Mouse (Mus musculus) heart, postnatal 0 days (tissue): Measurements from ENCODE around the gene Gm11060. TPM values are rescaled to one million over a fixed set of nuclear protein-coding genes. Genes with fewer than 3 reads are reported as not detected.

Source experiments
- ATAC-seq: fragments of 200-750 bp; cut with Nextera tagmentation; 2 replicates; pipeline ENCODE4 v1.8.0; 2017; ENCODE audit warnings: low read depth, moderate number of reproducible peaks, moderate library complexity; ENCODE audit not compliant: insufficient read depth
- DNase-seq: peaks from one replicate; pipeline ENCODE4 v3.0.0-alpha.2; 2016; ENCODE audit warnings: low spot score
- H3K27ac ChIP-seq: fragments of 300-500 bp; sonication (generic); 2 replicates; pipeline ENCODE4 v1.5.1; 2014; ENCODE audit warnings: low read depth, mild to moderate bottlenecking
- H3K27me3 ChIP-seq: fragments of 300-500 bp; sonication (generic); 2 replicates; pipeline ENCODE4 v1.6.1; 2014; ENCODE audit warnings: low read length, mixed read lengths; ENCODE audit not compliant: control insufficient read depth, insufficient read depth
- H3K36me3 ChIP-seq: fragments of 300-500 bp; sonication (generic); replicated peaks from 2 replicates; pipeline ENCODE4 v1.6.1; 2014; ENCODE audit warnings: low read length, mixed read lengths; ENCODE audit not compliant: control insufficient read depth, insufficient read depth
- H3K4me1 ChIP-seq: fragments of 300-500 bp; sonication (generic); 2 replicates; pipeline ENCODE4 v1.6.1; 2014; ENCODE audit warnings: antibody characterized with exemption; ENCODE audit not compliant: control insufficient read depth, insufficient read depth
- H3K4me2 ChIP-seq: fragments of 300-500 bp; sonication (generic); 2 replicates; pipeline ENCODE4 v1.6.1; 2014; ENCODE audit warnings: low read depth, mild to moderate bottlenecking, low read length, moderate library complexity
- H3K4me3 ChIP-seq: fragments of 300-500 bp; sonication (generic); 2 replicates; pipeline ENCODE4 v1.5.1; 2014; ENCODE audit warnings: low read depth, low read length
- H3K9ac ChIP-seq: fragments of 300-500 bp; sonication (generic); replicated peaks from 2 replicates; pipeline ENCODE4 v1.6.1; 2014; ENCODE audit warnings: low read depth, low read length, mixed read lengths
- H3K9me3 ChIP-seq: fragments of 300-500 bp; sonication (generic); replicated peaks from 2 replicates; pipeline ENCODE4 v1.6.1; 2016; ENCODE audit warnings: low read length; ENCODE audit not compliant: control insufficient read depth
- CTCF ChIP-seq: IDR thresholded peaks from 2 replicates; pipeline ENCODE4 v1.5.1; 2016; ENCODE audit warnings: antibody characterized with exemption, control low read depth, low read depth
- EP300 ChIP-seq: IDR thresholded peaks from 2 replicates; pipeline ENCODE4 v1.6.1; 2016; ENCODE audit warnings: antibody characterized with exemption, low read depth
- WGBS: fragments of 180-500 bp; shearing (Covaris S2); extraction: QIAGEN DNeasy Blood & Tissue Kit; methylation state at CpG from one replicate; pipeline ENCODE4 v1.1.7; 2014; 5-methylcytosine and 5-hydroxymethylcytosine counted together
- polyA plus RNA-seq: library from polyadenylated mRNA; unstranded; fragments of >200 nt; fragmentation: Nextera tagmentation; extraction: Ambion mirVana; gene quantifications from 2 replicates; pipeline ENCODE4 v1.2.1, GENCODE M21; 2015
- total RNA-seq: library from RNA; depleted of rRNA; stranded (reverse); fragments of >200 nt; gene quantifications from 2 replicates; pipeline ENCODE4 v1.2.3, GENCODE M21; 2014; ENCODE audit warnings: low replicate concordance; rRNA removed

Gm11060 gene
- total and polyA plus RNA-seq, 2 experiments from 2014 or later, result not detected

DNA sequence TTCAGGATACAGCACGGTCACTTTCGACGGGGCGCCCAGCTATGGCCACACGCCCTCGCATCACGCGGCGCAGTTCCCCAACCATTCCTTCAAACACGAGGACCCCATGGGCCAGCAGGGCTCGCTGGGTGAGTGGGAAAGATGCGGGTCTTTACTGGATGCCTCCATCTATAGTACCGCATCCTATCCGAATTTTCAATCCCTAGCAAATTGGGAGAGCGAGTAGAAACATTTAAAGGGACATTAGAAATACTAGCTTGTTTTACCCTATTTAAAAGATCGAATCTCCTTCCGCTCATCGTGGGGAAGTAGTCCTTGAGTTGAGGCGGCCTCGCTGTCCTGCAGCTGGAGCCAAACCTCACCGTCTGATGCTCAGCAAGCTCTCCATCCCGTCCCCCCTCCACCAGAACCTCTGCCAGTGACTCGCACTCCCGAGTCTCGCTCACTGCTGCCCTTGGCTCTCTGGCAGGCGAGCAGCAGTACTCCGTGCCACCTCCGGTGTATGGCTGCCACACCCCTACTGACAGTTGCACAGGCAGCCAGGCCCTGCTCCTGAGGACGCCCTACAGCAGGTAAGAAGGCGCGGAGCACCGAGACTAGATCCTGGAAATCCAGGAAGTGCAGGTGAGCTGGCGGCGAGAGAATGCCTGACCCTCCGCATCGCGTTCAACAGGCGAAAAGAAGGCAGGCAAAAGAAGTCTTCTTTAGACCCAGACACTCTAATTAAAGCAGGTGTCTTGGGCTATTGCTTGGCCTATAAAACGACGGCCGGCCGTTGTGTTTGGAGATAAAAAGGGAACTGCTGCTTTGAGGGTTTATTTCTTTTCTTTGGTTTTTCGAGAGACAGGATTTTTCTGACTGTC is 41.3 kb downstream of the Gm11060 start:
- peaks cover 88% of the 10 kb centered on the region for H3K27me3 ChIP-seq
- peak overlapping the region; percentile 28; the same call in 1 of the 2 replicates for H3K27ac ChIP-seq
- H3K36me3 ChIP-seq, result no peaks in the 10 kb centered on the region
- no peak overlapping the region for H3K4me2 ChIP-seq
- H3K9ac ChIP-seq, result no peak overlapping the region
- TF ChIP-seq EP300 (no peak), CTCF (no peak)
- no peaks in the 10 kb centered on the region for H3K9me3 ChIP-seq
- peaks cover 3% of the 10 kb centered on the region; the same call in 1 of the 2 replicates for H3K4me1 ChIP-seq
- ATAC-seq (no peak), DNase-seq (no peak)
- H3K4me3 ChIP-seq, result 0 out of 2 replicates have a peak overlapping the region, but pooled peaks have one; percentile 1
- 14% methylated on average over 43 of the region's 43 CpGs for WGBS

DNA sequence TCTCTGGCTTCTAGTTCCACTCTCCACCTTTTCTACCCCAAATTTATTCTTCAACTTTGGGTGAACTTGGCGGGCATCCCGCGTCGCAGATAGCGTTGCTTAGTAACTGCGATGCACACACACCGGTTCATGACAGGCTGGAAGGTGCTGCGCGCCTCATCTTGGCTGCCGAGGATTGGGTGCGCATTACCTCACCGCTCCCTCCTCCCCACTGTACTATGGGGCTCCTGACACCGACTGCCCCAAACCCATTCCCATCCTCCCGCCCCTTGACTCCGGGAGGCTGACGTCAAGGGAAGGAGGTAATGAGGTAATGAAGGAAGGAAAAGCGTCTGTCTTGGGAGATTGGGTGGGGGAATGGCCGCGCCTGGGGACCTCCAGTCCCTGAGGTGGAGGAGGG is 42.5 kb downstream of the Gm11060 start:
- H3K9me3 ChIP-seq, result no peaks in the 10 kb centered on the region
- WGBS, result under 1% methylated on average over 19 of the region's 19 CpGs
- peak overlapping the region; percentile 59 for H3K27ac ChIP-seq
- H3K27me3 ChIP-seq, result peaks cover 78% of the 10 kb centered on the region
- H3K4me2 ChIP-seq, result no peak overlapping the region
- peak; percentile 71 for ATAC-seq
- peaks cover 4% of the 10 kb centered on the region for H3K4me1 ChIP-seq
- peak; percentile 38; the same call in 1 of the 2 replicates for TF ChIP-seq EP300
- TF ChIP-seq CTCF, result no peak
- DNase-seq, result no peak
- H3K4me3 ChIP-seq, result no peak overlapping the region
- H3K36me3 ChIP-seq, result no peaks in the 10 kb centered on the region
- no peak overlapping the region for H3K9ac ChIP-seq

DNA sequence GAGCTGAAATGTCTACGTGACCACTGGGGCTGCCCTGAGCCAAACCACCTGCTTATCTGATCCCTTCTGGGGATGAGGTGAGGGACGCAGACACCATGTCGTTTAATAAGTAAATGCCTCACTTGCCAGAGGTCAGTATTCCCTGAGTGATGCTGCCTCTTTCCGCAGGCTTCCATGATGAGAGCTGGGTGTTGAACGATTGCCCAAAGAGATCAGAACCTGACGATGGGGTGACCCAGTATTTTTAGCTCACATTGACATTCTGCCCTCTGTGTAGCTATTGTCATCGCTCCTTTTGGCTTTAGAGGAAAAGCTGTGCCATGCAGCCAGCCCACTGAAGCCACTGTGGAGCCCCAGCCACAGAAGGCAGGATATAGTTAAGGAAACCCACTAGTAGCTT is 47.7 kb downstream of the Gm11060 start:
- peaks cover 11% of the 10 kb centered on the region; the same call in 1 of the 2 replicates for H3K4me1 ChIP-seq
- H3K9ac ChIP-seq, result no peak overlapping the region
- H3K4me2 ChIP-seq, result 0 out of 2 replicates have a peak overlapping the region, but pooled peaks have one; percentile 7
- WGBS, result 20% methylated on average over 7 of the region's 7 CpGs
- ATAC-seq (peak; percentile 33), DNase-seq (no peak)
- peak overlapping the region; percentile 11 for H3K27ac ChIP-seq
- TF ChIP-seq CTCF, result no peak
- H3K36me3 ChIP-seq, result 0 out of 2 replicates have a peak, but pooled peaks cover 3% of the 10 kb centered on the region
- no peak overlapping the region for H3K4me3 ChIP-seq
- peaks cover 27% of the 10 kb centered on the region for H3K27me3 ChIP-seq
- H3K9me3 ChIP-seq, result no peaks in the 10 kb centered on the region

DNA sequence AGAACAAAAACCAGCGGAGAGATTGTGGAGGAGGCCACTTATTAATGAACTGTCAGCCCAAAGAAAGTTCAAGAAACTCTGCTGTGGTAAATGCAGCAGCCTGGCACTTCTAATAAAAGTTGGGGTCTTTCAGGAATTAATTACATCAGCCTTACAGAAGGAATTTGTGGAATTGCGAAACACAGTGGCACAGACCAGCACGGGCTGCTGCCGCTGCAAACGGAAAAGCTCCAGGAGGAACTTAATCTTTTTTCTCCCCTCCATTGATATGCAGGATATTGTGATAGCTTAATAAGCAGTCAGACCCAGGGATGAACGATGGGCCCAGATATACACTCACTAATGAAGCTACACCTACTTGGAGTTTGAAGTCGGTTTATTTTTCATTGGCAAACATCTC is 49.6 kb downstream of the Gm11060 start:
- DNase-seq (no peak), ATAC-seq (no peak)
- H3K27ac ChIP-seq, result no peak overlapping the region
- H3K4me1 ChIP-seq, result peaks cover 11% of the 10 kb centered on the region; the same call in 1 of the 2 replicates
- H3K36me3 ChIP-seq, result 0 out of 2 replicates have a peak, but pooled peaks cover 3% of the 10 kb centered on the region
- H3K9ac ChIP-seq, result no peak overlapping the region
- H3K9me3 ChIP-seq, result no peaks in the 10 kb centered on the region
- H3K4me3 ChIP-seq, result no peak overlapping the region
- TF ChIP-seq CTCF, result no peak
- no peak for TF ChIP-seq EP300
- 61% methylated on average over 7 of the region's 7 CpGs for WGBS
- no peak overlapping the region for H3K4me2 ChIP-seq
- peaks cover 8% of the 10 kb centered on the region for H3K27me3 ChIP-seq

Other genes starting within 250 kb of the Gm11060 start
- gene Prrg4, start 242.1 kb upstream of the Gm11060 start, total RNA-seq, result 0.58 and 5.9 TPM in 2 replicates
- gene Prrg4, start 242.1 kb upstream of the Gm11060 start, polyA plus RNA-seq, result 1.1 and 1.5 TPM in 2 replicates
- gene Ccdc73, start 224.2 kb upstream of the Gm11060 start, total RNA-seq, result not detected in 2 replicates
- 12.6 and 18.2 TPM in 2 replicates for gene Ccdc73, start 224.2 kb upstream of the Gm11060 start, polyA plus RNA-seq
- gene Eif3m, start 74.9 kb upstream of the Gm11060 start, total RNA-seq, result 132 and 139 TPM in 2 replicates
- gene Eif3m, start 74.9 kb upstream of the Gm11060 start, polyA plus RNA-seq, result 235 and 241 TPM in 2 replicates
- gene Wt1, start 34.5 kb downstream of the Gm11060 start, total RNA-seq, result 7.3 and 24.8 TPM in 2 replicates
- gene Wt1, start 34.5 kb downstream of the Gm11060 start, polyA plus RNA-seq, result 6.4 and 7.2 TPM in 2 replicates
- gene Them7, start 132.3 kb downstream of the Gm11060 start, total RNA-seq, result 2.1 TPM in 1 of 2 replicates, not detected in the other
- gene Them7, start 132.3 kb downstream of the Gm11060 start, polyA plus RNA-seq, result 0.59 and 0.60 TPM in 2 replicates